Mouse (Mus musculus) liver, embryonic 16.5 days (tissue): ENCODE data around the gene Hrh2. TPM values are rescaled to one million over a fixed set of nuclear protein-coding genes. Genes with fewer than 3 reads are reported as not detected.

Experiments used
- ATAC-seq: fragments of 200-750 bp; cut with Nextera tagmentation; 2 replicates; pipeline ENCODE4 v1.8.0; 2017; ENCODE audit warnings: low read depth, mild to moderate bottlenecking, moderate number of reproducible peaks, moderate library complexity
- H3K27ac ChIP-seq: fragments of 300-500 bp; sonication (generic); 2 replicates; pipeline ENCODE4 v1.5.1; 2014; ENCODE audit warnings: mild to moderate bottlenecking, low read length
- H3K27me3 ChIP-seq: fragments of 300-500 bp; sonication (generic); 2 replicates; pipeline ENCODE4 v1.6.1; 2014; ENCODE audit warnings: low read depth, low read length, mixed read lengths; ENCODE audit not compliant: control insufficient read depth, insufficient read depth
- H3K36me3 ChIP-seq: fragments of 300-500 bp; sonication (generic); 2 replicates; pipeline ENCODE4 v1.6.1; 2014; ENCODE audit warnings: mild to moderate bottlenecking; ENCODE audit not compliant: control insufficient read depth, insufficient read depth
- H3K4me1 ChIP-seq: fragments of 300-500 bp; sonication (generic); 2 replicates; pipeline ENCODE4 v1.6.1; 2014; ENCODE audit warnings: low read depth, low read length, mixed read lengths; ENCODE audit not compliant: control insufficient read depth
- H3K4me2 ChIP-seq: fragments of 300-500 bp; sonication (generic); 2 replicates; pipeline ENCODE4 v1.6.1; 2014; ENCODE audit warnings: low read depth, low read length, mixed read lengths
- H3K4me3 ChIP-seq: fragments of 300-500 bp; sonication (generic); 2 replicates; pipeline ENCODE4 v1.5.1; 2014; ENCODE audit warnings: low read depth, mild to moderate bottlenecking, low read length
- H3K9ac ChIP-seq: fragments of 300-500 bp; sonication (generic); 2 replicates; pipeline ENCODE4 v1.6.1; 2014; ENCODE audit warnings: low read depth, low read length
- H3K9me3 ChIP-seq: fragments of 300-500 bp; sonication (generic); replicated peaks from 2 replicates; pipeline ENCODE4 v1.6.1; 2016; ENCODE audit warnings: low read length; ENCODE audit not compliant: control insufficient read depth
- WGBS: fragments of 180-500 bp; shearing (Covaris S2); extraction: QIAGEN DNeasy Blood & Tissue Kit; methylation state at CpG from one replicate; pipeline ENCODE4 v1.1.7; 2014; ENCODE audit not compliant: insufficient replicate concordance; 5-methylcytosine and 5-hydroxymethylcytosine counted together
- polyA plus RNA-seq: library from polyadenylated mRNA; unstranded; fragments of >200 nt; fragmentation: Nextera tagmentation; extraction: Ambion mirVana; gene quantifications from 2 replicates; pipeline ENCODE4 v1.2.1, GENCODE M21; 2015

Hrh2 gene
- polyA plus RNA-seq, 1 experiment from 2014 or later = 0.02 TPM

GRCm38 (mm10) chr13:54180461-54180860 is 11.5 kb upstream of the Hrh2 start:
- ATAC-seq = no peak
- WGBS = 59% methylated on average over 3 of the region's 3 CpGs
- no peak overlapping the region for H3K9ac ChIP-seq
- H3K9me3 ChIP-seq = no peaks in the 10 kb centered on the region
- H3K27me3 ChIP-seq = no peaks in the 10 kb centered on the region
- no peak overlapping the region for H3K4me2 ChIP-seq
- no peak overlapping the region for H3K4me3 ChIP-seq
- H3K4me1 ChIP-seq = no peaks in the 10 kb centered on the region
- H3K36me3 ChIP-seq = no peaks in the 10 kb centered on the region
- no peak overlapping the region for H3K27ac ChIP-seq

DNA sequence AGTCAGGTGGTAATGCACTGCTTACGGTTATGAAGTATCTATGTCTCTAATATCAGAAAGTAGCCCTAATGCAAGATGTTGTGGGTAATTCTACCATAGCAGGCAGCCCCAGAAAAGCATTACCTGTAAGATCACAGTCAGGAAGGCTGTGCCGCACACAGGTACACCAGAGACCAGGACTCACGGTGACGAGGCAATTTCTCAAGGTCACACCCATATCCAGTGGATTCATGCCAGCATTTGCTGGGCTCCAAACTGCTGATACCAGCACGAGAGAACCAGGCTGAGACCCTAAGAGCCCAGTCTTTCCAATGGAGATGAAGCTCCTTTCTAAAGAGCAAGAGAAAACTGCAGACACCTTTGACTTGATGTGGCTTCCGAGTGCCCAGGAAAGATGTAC is 10.6 kb upstream of the Hrh2 start:
- ATAC-seq = no peak
- 70% methylated on average over 6 of the region's 6 CpGs for WGBS
- H3K4me2 ChIP-seq = no peak overlapping the region
- no peak overlapping the region for H3K27ac ChIP-seq
- no peak overlapping the region for H3K9ac ChIP-seq
- H3K4me3 ChIP-seq = no peak overlapping the region
- no peaks in the 10 kb centered on the region for H3K27me3 ChIP-seq
- no peaks in the 10 kb centered on the region for H3K4me1 ChIP-seq
- H3K9me3 ChIP-seq = no peaks in the 10 kb centered on the region
- H3K36me3 ChIP-seq = no peaks in the 10 kb centered on the region

- ATAC-seq = no peak
- H3K27me3 ChIP-seq = no peaks in the 10 kb centered on the region
- H3K4me3 ChIP-seq = no peak overlapping the region
- H3K27ac ChIP-seq = no peak overlapping the region
- no peaks in the 10 kb centered on the region for H3K9me3 ChIP-seq
- H3K4me2 ChIP-seq = no peak overlapping the region
- no peak overlapping the region for H3K9ac ChIP-seq
- no peaks in the 10 kb centered on the region for H3K4me1 ChIP-seq
- WGBS = 71% methylated on average over 4 of the region's 4 CpGs
- no peaks in the 10 kb centered on the region for H3K36me3 ChIP-seq
Measured at GRCm38 (mm10) chr13:54181947-54182346, 10.0 kb upstream of the Hrh2 start.

DNA sequence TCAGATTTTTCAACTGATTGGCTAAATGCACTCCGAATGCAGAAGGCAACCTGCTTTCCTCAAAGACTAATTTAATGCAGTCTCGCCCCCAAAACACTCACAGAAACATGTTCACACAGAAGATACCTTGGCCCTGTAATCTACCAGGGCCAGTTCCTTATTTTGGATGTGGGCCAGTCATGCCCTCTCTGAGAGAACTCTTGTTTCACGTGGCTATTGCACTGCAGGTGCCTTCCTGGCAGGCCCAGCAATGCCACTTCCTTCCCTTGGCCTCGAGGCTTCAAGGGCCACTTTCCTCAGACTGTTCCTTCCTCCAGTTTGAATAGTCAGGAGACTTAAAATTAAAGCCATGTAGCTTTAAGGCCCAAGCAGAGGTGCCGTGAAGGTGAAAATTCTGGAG is 5.5 kb upstream of the Hrh2 start:
- Histone ChIP-seq H3K9me3 (no peaks in the 10 kb centered on the region), H3K9ac (no peak overlapping the region), H3K4me1 (no peaks in the 10 kb centered on the region), H3K36me3 (no peaks in the 10 kb centered on the region), H3K27me3 (no peaks in the 10 kb centered on the region), H3K4me2 (no peak overlapping the region), H3K4me3 (no peak overlapping the region), H3K27ac (no peak overlapping the region)
- ATAC-seq = no peak
- 41% methylated on average over 5 of the region's 5 CpGs for WGBS

GRCm38 (mm10) chr13:54188190-54188706 is 3.7 kb upstream of the Hrh2 start:
- peaks cover 2% of the 10 kb centered on the region; the same call in 1 of the 2 replicates for H3K27me3 ChIP-seq
- no peaks in the 10 kb centered on the region; the same call in 1 of the 2 replicates for H3K4me1 ChIP-seq
- H3K36me3 ChIP-seq = no peaks in the 10 kb centered on the region
- no peak overlapping the region for H3K4me2 ChIP-seq
- WGBS = 35% methylated on average over 7 of the region's 7 CpGs
- no peak overlapping the region for H3K9ac ChIP-seq
- no peak overlapping the region for H3K4me3 ChIP-seq
- ATAC-seq = no peak
- H3K9me3 ChIP-seq = no peaks in the 10 kb centered on the region
- no peak overlapping the region for H3K27ac ChIP-seq

DNA sequence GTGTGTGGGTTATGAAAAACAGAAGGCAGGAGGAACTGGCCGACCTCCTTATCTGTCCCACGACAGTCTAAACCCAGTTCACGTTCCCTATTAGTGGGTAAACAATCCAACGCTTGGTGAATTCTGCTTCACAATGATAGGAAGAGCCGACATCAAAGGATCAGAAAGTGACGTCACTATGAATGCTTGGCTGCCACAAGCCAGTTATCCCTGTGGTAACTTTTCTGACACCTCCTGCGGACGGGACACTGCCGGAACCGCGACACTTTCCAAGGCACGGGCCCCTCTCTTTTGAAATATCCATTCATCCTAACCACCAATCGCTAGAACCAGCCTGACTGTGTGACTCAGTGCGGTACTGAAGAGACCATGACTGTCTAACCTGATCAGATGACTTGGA is 2.0 kb upstream of the Hrh2 start:
- no peaks in the 10 kb centered on the region for H3K36me3 ChIP-seq
- no peak overlapping the region for H3K9ac ChIP-seq
- no peaks in the 10 kb centered on the region; the same call in 1 of the 2 replicates for H3K4me1 ChIP-seq
- WGBS = 47% methylated on average over 14 of the region's 14 CpGs
- no peak overlapping the region for H3K27ac ChIP-seq
- H3K27me3 ChIP-seq = peaks cover 2% of the 10 kb centered on the region; the same call in 1 of the 2 replicates
- no peak for ATAC-seq
- no peak overlapping the region for H3K4me2 ChIP-seq
- no peak overlapping the region for H3K4me3 ChIP-seq
- no peaks in the 10 kb centered on the region for H3K9me3 ChIP-seq

DNA sequence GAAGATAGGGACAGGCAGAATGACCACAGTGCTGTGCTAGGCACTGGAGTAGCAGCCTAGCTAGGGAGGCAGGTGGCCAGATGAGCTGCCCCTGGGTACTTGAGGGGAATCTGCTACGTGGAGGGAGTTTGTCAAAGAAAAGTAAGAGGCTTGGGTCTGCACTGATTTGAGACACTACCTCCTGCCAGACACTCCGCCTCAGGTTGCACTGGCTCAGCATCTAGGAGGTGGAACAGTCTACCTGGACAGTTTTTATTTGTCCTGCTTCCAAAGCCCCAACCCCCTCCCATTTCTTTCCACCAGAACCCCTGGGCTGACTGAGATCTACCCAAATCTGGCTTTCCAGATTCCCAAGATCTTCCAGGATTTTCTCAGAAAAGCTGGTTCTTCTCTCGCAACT is 748 bp upstream of the Hrh2 start:
- Histone ChIP-seq H3K36me3 (no peaks in the 10 kb centered on the region), H3K27ac (no peak overlapping the region), H3K4me3 (no peak overlapping the region), H3K9me3 (no peaks in the 10 kb centered on the region), H3K9ac (no peak overlapping the region), H3K27me3 (peaks cover 2% of the 10 kb centered on the region; the same call in 1 of the 2 replicates), H3K4me2 (no peak overlapping the region), H3K4me1 (no peaks in the 10 kb centered on the region; the same call in 1 of the 2 replicates)
- 57% methylated on average over 3 of the region's 3 CpGs for WGBS
- no peak for ATAC-seq

DNA sequence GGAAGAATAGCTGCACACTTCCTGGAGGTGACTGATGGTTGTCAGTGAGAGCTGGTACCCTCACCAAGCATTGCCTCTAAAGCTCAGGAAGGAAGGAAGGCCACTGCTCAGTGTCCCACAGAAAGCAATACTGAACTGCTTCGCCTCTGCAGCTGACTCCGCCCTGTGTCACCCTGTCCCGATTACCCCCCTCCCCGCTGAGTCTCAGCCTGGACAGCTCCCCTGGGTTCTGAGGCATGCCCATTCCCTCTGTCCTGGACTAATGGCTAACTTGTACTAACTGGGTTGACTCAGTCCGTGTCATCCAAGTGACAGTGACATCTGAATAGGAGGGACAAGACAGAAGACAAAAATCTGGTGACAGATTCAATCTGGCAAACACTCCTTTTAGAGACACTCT is 1.7 kb downstream of the Hrh2 start:
- ATAC-seq = no peak
- Histone ChIP-seq H3K27me3 (peaks cover 2% of the 10 kb centered on the region; the same call in 1 of the 2 replicates), H3K9ac (no peak overlapping the region), H3K4me1 (no peaks in the 10 kb centered on the region; the same call in 1 of the 2 replicates), H3K27ac (no peak overlapping the region), H3K4me3 (no peak overlapping the region), H3K36me3 (no peaks in the 10 kb centered on the region), H3K4me2 (no peak overlapping the region), H3K9me3 (no peaks in the 10 kb centered on the region)
- WGBS = 16% methylated on average over 5 of the region's 5 CpGs

GRCm38 (mm10) chr13:54199000-54199399 is 7.1 kb downstream of the Hrh2 start:
- no peaks in the 10 kb centered on the region for H3K4me1 ChIP-seq
- H3K4me3 ChIP-seq = no peak overlapping the region
- H3K4me2 ChIP-seq = no peak overlapping the region
- H3K36me3 ChIP-seq = no peaks in the 10 kb centered on the region
- ATAC-seq = no peak
- no peaks in the 10 kb centered on the region for H3K27me3 ChIP-seq
- no peak overlapping the region for H3K27ac ChIP-seq
- no peaks in the 10 kb centered on the region for H3K9me3 ChIP-seq
- WGBS = 53% methylated on average over 9 of the region's 9 CpGs
- H3K9ac ChIP-seq = no peak overlapping the region
